Mouse (Mus musculus): ENCODE data around the gene Nav3.

Gene Nav3

DNA sequence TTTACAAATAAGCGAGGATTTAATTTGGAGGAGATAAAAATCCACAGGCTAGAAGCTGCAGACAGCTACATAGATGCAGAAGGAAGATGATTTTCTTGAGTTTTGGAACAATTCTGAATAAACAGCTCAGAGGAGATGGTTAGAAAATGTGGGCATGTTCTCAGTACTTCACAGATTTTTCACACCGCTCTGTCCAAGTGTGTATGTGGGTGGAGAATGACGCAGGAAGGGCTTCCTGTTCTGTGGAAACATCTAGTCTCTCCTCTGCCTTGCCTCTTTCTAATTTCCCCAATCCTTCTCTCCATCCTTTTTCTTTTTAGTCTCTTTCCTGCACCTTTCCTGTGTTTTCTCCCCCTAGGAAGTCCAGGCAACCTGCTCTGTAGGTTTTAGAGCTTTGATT, 812.4 kb downstream of the Nav3 start:
- no peak for DNase-seq

DNA sequence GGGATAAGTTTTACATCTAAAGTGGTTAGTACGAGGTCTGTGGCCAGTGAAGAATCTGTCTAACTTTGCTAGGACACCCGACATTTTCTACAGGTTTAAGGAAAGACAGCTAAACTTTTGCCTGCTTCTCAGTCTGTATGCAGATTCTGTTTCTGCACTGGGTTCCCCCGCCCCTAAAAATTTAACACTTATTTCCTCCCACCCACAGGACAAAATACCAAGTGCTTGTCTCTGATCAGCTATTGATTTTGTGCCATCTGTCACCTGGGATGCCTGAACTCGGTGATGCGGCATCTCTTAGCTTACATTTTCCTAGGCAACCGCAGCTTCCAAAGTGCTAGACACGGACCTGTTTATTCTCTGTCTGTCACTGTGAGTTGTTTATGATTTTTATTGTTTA, 814.2 kb downstream of the Nav3 start:
- no peak for DNase-seq

DNA sequence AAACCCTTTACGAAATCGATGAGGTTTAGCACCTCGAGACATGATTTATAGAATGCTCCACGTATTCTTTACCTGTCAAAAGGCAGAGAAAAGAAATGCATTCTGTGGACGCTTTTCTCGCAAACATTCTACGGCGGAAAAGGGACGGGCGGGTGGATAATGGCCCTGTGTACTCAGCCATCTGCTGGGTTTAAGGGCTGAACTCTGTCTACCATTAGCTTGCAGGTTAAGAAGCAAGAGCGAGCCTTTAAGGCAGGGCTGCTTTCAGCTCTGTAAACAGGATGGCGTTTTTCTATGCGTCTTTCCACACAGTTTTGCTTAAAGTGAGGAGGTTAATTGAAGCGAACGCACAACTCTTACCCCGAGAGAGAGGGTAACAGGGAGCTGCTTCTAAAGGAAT, 818.3 kb downstream of the Nav3 start:
- no peak for DNase-seq

Measured in cerebellum, postnatal 14 days (tissue).